ENCODE assay signal across 10 mouse cellular contexts in the genomic region with DNA sequence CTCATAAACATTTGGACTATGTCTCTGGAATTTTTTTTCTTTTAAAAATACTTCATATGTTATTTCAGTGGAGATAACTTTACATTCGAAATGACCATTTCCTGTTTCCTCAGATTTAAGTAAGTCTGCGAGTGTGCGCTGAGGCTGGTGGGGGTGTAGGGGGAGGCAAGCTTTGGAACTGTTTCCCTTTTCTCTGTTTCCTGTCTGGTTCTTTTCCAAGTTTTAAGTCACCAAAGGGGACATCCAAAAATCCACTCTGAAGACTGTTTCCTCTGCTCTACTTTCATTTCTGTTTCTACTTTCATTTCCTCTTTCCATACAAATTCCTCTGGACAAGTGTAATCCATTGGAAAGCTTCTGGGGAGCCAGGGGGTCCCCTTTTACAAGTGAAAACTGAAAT. TPM values are rescaled to one million over a fixed set of nuclear protein-coding genes. Genes with fewer than 3 reads are reported as not detected.
DNase-seq lines count a peak whose midpoint lies in the region; ATAC-seq lines count a peak whose summit lies in the region.
"Had no signal": no experiment of that assay in that cellular context is flagged by ENCODE, and none has a peak within 500 bp of the region (broad histone marks: within the 10 kb centered on the region; RNA-seq: fewer than 3 reads in every experiment).

No protein-coding gene starts in this region.

- peak; percentile 84 for ATAC-seq in granulocyte monocyte progenitor cell, adult 5-6 weeks (replicated peaks; ENCODE audit: poor library complexity, severe bottlenecking)

- intact Hi-C loops in left cerebral cortex, postnatal 25 days (cut with DNase I): no loop called here

- peak; percentile 22 to 47 for DNase-seq in heart, adult 18-20 months
- DNase-seq in heart, postnatal 4 days: no peak
- DNase-seq in kidney, postnatal 10 days: peak; percentile 34
- DNase-seq in lung, postnatal 4 days: peak; percentile 7 to 23
- DNase-seq in T-cell, adult 2 months (ENCODE audit: low spot score): no peak
- no peak for DNase-seq in left cerebral cortex, postnatal 25 days (ENCODE audit: low spot score in 2 of 2)
- no peak for DNase-seq in right cerebral cortex, postnatal 14 days
- DNase-seq: right cerebral cortex, postnatal 25 days had no signal

RNA-seq across cellular contexts. Expression of a gene that starts 3.4 kb away (rescaled TPM):
- total RNA-seq in heart, adult 18-20 months (2021): not detected
- not detected for total RNA-seq in heart, postnatal 4 days (2021)
- not detected in 2 replicates for total RNA-seq in granulocyte monocyte progenitor cell, adult 5-6 weeks (2014; fragmentation: Nextera tagmentation)
- total RNA-seq in granulocyte monocyte progenitor cell, adult 5-6 weeks (2017): not detected in 2 replicates
- total RNA-seq in left cerebral cortex, postnatal 25 days (2021): not detected
- total RNA-seq: layer of hippocampus, adult 8-10 months had no signal

RNA-seq across cellular contexts. Expression of a gene that starts 18.9 kb away (rescaled TPM):
- 10 to 100 TPM; 17.4 to 19.3 TPM for total RNA-seq in heart, adult 18-20 months (2021)
- total RNA-seq in heart, postnatal 4 days (2021): 10 to 100 TPM; 34.9 to 36.4 TPM
- 65.5 and 77.1 TPM in 2 replicates for total RNA-seq in granulocyte monocyte progenitor cell, adult 5-6 weeks (2014; fragmentation: Nextera tagmentation)
- 103 and 146 TPM in 2 replicates for total RNA-seq in granulocyte monocyte progenitor cell, adult 5-6 weeks (2017)
- total RNA-seq in left cerebral cortex, postnatal 25 days (2021): 10 to 100 TPM; 34.2 to 35.0 TPM

Comparison
In these comparisons a context has a peak if more than half of its experiments do, and no peak if none do; other contexts are left out.
1. DNase-seq: peak in heart, adult 18-20 months (2 of 2), kidney, postnatal 10 days (single experiment) and lung, postnatal 4 days (2 of 2); none in heart, postnatal 4 days (single experiment), T-cell, adult 2 months (single experiment), left cerebral cortex, postnatal 25 days (0 of 2) and right cerebral cortex, postnatal 14 days (single experiment).